Mouse (Mus musculus): ENCODE measurements around the gene Pdk2.

The Pdk2 gene

DNA sequence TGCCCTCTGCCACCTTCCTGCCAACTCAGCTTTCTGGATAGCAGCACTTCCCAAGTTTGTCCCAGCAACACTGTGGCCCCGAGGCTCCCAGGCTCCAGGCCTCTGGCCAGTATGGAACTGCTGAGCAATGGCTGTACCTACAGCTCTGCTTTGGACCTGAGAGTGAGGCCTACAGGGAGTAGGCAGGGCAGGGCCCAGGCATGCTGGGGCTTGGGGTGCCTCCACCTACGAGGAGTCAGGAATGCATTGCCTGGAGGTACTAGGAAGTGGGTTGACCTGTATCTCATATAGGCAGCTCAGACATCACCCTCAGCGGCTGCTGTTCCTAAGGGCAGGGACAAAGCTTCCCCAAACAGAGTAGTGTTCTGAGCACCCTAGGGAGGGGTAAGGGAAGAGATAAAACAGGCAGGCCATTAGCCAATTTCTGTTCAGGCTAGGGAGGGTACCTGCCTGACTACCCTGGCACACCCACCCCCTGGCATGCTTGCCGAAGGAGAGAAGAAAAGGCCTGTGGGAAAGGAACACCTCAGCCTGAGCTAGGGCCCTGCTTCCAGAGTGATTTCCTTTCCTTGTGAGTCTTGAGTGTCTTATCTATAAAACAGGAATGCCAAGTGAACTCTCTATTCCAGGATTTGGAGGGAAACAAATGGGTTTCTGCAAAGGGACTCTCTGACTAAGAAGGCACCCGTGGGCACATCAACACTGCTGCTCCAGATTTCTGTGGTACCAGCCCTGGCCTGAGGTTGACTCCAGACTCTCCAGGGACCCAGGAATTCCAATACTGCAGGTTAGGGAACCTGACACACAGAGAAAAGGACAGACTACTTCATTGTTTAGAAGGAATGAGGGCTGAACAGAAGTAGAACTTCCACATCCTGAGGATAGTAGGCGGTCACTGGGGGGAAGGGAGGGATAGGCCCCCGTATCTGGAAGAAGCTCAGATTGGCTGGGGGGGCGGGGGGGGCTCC, 29.3 kb upstream of the Pdk2 start:
- no peak for DNase-seq (ENCODE audit: low read depth)

DNA sequence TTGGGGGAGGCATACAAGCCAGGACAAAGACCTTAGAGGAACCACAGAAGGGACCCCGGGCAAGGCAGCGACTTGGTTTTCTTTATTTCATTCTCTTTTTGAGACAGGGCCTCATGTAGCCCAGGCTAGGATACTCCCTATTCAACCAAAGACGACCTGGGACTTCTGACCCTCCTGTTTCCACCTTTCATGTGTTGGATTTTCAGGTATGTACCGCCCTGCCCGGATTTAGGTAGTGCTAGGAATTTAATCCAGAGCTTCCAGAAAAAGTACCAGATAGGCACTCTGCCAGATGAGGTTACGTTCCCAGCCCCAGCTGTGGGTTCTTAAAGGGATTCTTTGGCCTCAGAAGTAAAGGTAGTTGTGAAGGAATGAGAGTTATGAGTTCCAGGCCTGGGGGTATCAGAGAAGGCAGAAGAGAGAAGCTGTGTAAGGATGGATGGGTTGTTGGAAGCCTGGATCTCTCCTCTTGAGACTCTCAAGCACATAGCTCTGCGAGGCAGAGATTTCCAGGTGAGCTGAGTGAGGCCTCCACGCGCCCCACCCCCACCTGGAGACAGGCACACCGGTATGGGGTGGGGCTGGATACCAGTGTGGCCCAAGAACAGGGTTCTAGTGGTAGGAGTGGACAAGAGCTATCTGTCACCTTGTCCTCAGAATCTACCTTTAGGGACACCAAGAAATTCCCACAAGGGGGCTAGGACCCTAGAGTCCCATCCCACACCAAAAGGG, 28.2 kb upstream of the Pdk2 start:
- no peak for DNase-seq (ENCODE audit: low read depth)

DNA sequence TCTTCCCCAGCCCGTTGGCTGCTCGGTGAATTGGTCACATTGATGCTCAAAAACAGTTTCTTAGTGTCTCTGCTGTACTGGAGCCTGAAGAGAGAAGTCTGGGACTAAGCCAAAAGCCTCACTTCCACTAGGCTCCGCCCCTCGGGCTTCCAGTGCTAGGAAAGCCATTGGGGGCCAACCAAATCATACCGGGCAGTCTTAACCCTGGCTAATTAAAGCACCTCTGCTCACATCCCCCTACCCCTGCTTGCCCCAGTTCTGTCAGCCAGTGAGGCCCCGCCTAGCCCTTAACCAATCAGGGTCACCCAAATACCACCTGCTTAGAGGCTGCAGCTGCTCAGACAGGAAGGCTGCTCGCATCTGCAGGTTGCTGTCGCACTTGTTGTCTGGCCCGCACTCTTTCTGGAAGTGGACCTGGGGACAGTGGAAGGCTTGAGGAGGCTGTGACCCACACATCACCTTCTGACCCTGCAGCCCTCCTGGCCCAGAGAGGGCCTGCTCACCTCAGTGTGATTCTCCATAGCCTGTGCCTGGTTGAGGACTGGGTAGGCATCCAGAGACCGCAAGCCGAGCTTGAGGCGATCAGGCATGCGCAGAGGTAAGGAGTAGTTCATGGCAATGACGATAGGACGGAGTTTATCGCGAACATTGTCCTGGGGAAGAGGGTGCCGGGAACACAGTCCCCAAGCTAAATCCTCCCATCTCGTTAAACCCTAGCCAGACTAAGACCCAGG, 15.8 kb upstream of the Pdk2 start:
- no peak for DNase-seq (ENCODE audit: low read depth)

DNA sequence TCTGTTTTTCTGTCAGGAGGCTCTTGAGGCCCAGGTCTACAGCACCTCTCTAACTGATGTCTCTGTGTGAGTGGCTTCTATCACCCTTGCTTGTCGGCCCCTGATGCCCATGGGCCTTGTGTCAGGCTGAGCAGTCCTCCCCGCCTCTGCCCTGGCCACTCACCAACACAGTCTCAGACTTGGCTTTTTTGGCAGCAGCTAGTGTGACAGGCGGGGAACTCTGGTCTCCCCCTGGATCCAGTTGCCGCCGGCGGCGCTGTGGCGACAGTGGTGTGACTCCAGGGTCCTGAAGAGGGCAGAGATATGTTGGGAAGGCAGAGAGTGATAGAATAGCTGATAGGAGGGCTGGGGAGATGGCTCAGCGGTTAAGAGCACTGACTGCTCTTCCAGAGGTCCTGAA, 11.9 kb upstream of the Pdk2 start:
- no peak for DNase-seq (ENCODE audit: low read depth)

DNA sequence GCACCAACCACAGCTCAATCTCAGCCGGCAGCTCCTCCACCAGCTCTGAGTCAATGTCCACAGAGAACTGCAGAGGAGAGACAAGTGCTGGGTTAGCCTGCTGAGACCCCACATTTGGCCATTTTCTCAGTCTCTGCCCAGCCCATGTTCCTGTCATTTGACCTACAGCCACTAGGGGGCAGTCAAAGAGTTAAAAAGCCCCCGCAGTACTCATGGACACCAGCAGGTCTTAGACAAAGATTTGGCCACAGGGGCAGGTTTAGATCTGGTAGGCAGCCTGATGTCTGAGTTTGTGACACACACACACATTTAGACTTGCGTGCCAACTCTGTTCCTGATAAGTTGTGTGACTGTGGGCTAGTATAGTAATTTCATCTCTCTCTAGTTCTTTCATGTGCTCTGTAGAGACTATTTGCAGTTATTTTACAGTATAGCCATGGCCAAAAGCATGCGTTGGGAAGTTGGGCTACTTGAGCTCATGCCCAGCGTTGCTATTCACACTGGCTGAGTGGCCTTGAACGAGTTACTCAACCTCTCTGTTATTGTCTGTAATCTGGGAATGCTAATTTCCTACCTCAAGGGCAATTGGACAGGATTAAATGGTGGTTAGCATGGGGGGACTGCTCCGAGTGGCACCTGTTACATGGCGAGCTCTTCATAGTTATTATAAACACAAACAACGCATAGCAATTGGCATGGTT, 6.0 kb upstream of the Pdk2 start:
- DNase-seq (ENCODE audit: low read depth) = no peak

DNA sequence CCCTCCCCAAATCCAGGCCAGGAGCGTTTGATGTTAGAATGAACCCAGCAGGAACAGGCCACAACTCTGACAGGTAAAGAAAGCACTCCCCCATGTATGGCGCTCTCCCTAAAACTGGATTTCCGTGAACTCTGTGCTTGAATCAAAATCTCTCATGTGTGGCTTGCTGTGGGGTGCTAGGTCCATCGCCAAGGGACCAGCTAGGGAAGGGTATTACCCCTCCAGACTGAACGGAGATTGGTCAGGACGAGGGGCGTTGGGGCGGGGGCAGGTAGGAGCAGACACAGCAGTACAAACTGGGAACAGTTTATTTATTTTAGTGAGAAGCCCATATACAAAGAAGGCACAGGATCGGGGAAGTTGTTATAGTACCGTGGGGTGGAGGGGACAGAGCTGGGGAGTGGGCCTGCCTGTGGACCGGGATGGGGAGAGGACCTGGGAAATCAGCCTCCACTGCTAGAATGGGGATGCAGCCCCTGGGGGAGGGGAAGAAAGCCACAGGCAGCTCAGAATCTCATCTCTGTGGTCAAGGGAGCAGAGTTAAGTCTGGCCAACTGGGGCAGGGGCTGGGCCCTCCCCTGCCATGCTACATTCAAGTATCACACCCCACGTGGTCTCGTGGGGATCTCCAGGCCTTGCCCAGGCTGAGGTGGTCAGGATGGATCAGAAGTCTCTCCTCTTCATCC, 3.2 kb upstream of the Pdk2 start:
- no peak for DNase-seq (ENCODE audit: low read depth)

DNA sequence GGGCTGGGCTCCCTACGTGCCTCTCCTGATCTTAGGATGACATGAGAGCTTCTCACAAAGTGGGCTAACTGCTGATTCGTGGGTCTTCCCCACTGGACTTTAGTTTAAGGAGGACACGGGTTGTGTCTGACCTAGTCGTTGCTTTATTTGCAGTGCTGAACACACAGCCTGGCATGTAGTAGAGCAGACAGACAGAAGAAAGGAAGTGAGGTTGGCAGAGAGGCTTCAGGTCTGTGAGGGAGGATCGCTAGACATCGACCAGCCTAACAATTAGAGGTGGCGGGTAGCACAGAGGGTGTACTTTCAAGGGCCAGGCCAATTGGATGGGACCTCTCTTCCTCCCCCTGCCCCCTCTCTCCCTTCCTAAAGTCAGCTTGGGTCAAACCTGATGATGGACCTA, 2.5 kb upstream of the Pdk2 start:
- DNase-seq (ENCODE audit: low read depth) = no peak

DNA sequence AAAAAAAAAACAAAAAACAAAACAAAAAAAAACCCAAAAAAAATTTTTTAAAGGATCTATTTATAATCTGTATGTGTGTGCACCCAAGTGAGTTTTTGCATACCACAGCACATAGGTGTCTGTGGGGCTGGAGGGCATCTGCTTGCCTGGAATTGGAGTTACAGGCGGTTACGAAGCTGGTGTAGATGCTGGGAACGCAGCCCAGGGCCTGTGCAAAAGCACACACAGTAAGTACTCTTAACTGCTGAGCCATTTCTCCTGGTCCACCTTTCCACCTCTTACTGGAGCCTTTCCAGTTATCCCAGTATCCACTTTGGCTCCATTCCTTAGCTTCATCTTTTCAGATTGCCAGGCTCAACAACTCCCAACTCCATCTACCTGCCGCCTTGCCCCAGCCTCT, 1.9 kb upstream of the Pdk2 start:
- no peak for DNase-seq (ENCODE audit: low read depth)

DNA sequence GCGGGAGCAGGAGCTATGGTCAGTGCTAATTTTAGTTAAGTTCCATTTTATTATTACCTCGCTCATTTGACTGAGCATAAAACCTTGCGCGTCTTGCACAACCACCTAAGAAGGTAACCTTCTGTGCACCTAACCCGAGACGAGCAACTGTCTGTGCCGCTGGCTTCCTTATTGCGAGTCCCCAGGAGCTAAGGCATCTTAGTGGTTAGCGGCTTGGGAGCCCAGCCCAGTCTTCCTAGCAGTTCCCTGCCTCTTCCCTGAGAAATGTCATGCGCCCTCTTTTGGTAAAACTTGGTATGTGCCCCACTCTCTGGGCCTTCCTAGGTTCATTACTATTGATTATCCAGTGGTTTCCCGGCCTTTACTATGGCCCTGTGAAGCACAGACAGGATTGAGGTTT, 942 bp upstream of the Pdk2 start:
- peak; percentile 81 for DNase-seq (ENCODE audit: low read depth)

DNA sequence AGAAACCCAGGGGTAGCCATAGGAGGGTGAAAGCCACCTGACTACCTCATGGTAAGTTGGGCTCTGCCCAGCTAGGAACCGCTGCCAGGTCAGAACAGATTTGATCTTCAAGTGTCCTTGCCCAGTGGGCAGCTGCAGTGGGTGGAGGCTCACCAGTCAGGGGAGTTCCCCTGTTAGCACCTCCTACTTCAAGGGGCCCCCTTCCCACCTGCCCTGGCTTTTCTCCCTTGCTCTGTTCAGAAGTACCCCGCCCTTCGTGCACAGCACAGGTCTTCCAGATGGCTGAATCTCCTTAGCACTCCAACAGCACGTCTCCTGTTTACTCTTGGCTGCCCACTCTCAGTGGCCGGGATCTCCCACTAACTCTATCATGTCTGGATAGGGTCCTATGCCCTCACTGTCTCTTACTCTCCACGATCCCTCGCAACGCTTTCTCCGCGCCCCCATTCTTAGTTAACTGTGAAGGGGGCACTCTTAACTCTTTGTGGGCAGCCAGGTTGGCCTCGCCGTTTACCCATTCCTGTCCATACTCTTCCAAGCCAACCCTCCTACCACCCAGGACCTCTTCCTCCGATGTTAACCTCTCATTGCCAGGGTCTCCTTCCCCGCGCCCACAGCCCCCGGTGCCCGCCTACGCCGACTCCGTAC, 539 bp downstream of the Pdk2 start:
- no peak for DNase-seq (ENCODE audit: low read depth)

DNA sequence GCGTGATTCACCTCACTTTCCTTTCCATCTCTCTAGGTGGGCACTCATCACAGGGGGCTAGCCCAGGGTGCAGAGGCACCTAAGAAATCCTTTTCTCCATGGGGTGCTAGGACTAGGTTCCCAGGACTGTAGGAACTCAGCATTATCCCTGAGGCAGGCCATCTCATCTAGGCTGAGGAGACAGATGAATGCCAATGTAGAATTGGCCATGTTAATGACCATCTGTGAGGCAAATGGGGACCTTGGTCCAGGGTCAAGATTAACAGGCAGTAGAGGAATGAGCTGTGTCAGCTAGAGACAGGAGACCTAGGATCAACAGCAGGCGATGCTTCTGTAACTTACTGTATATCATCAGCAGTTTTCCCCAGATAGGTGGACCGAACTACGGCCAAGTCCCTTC, 1.4 kb downstream of the Pdk2 start:
- DNase-seq (ENCODE audit: low read depth) = no peak

DNA sequence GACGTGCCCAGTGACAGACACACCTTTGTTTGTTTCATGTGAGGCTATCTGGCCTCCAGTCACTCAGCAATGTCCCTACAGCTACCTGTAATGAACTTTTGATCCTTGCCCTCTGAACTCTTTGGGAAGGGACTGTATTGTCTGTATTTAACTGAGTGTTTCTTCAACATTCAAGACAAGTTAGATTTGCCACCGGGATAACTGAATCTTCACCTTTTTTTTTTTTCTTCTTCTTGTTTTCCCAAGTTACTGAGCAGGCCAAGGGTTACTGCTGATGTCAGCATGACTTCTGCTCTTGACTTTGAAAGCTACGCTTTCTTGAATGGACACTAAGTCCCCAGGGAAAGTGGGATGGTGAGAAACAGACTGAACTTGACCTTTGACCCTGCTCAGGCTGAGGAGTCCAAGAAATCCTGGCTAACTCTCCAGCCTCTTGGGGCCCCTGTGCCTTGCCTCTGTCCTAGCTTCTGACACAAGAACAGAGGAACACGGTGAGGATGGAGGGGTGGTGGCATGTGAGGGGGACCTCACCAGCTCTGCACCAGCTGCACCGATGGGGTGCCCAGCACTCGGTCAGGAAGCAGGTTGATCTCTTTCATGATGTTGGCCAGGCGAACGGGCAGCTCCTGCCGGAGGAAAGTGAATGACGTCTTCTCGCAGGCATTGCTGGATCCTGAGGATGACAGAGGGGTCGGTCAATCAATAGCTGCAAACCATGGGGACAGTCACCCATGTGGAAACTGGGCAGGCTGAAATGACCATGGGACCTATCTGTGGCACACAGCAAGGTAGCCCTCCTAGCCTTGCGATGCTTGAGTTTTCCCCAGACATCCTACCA, 2.1 kb downstream of the Pdk2 start:
- DNase-seq (ENCODE audit: low read depth) = no peak

DNA sequence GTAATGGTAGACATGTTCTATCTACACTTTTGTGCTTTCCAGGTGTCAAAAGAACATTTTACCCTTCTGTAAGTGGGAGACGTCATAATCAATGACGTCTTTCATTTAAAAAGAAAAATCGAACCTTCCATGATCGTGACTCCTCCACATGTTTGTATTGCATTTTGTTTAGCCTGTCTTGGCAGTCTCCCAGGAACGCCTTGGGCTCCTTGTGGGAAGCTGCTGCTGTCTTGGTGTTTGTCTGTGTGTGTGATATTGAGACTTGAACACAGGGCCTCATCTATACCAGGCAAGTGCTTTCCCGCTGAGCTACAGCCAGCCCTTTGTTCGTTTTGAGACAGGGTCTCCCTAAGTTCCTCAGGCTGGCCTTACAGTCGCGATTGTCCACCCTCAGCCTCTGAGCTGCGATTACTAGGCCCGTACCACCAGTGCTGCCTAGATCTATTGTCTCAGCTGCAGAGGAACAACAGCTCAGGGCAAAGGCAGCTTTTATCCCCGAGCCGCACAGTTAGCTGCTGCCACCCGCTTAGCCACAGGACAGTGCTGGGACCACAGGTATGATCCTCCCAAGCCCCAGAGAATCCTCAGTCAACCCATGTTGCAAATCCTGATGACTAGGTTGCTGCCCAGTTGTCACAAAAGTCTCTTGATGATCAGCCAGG, 2.9 kb downstream of the Pdk2 start:
- DNase-seq (ENCODE audit: low read depth) = no peak

DNA sequence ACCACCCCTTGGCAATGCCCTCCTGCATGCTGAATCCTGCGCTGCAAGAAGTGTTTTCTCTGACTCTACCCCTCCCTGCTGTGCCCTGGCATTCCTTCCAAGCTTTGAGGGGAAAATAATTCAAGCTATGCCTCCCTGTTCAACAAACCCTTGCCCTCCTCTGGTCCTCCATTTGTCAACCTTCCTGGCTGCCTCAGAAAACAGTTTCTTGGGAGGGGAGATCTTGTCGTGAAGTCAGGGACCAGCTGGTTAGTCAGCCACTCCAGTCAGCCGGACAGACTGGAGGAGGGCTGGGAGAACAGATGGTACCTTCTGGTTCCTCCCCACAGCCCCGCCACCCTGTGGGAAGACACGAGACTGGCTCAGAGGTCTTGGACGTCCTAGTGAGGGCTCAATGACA, 3.8 kb downstream of the Pdk2 start:
- DNase-seq (ENCODE audit: low read depth) = no peak

DNA sequence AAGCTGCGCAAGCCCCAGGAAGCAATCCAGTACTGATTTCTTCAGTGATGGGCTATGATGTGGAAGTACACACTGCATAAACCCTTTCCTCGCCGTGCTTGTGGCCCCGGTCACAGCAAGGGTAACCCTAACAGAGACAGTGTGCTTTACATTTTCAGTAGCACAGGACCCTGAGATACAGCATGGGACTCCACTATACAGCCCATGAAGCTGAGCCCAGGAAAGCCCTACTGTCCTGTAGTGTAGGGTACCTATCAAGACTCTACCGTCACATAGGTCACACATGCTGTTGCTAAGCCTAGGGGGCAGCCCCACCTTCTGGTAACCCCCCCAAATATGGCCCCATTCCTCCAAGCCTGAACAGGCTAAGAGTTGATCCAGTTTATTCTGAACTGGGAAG, 4.6 kb downstream of the Pdk2 start:
- DNase-seq (ENCODE audit: low read depth) = no peak

DNA sequence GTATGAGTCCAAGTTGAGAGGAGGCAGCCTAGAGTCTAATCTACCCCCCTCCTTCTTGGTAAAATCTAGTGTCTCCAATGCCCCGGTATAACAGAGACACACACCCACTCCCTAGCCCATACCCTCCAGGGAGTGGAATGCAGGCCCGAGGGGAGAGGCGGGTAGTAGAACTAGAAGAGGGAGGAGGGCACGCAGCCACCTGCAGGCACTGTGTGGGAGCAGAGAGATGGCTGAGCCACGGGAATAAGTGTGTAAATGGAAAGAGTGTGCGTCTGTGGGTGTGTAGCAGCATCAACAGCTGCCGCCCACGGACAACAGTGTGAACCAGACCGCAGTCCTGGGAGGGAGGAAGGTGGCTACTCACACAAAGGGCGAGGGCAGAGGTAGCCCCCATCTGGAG, 6.3 kb downstream of the Pdk2 start:
- DNase-seq (ENCODE audit: low read depth) = no peak

DNA sequence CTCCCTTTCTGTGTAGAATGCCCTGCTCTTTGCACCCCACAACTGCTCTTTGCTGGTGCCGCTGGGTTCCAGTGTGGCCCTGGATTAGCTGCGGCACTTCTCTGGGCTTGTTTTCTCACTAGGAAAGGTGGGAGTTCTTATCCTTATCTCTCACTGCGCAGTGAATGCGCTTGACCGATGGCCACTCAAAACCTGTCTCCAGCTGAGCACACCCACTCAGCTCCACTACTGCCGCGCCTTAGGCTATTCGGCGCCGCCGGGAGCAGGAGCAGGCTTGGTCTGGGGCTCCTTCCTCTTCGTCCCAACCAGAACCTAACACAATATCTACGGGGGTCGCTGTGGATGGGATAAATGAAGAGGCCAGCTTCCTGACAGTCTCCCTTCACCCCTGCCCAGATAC, 7.5 kb downstream of the Pdk2 start:
- DNase-seq (ENCODE audit: low read depth) = no peak

DNA sequence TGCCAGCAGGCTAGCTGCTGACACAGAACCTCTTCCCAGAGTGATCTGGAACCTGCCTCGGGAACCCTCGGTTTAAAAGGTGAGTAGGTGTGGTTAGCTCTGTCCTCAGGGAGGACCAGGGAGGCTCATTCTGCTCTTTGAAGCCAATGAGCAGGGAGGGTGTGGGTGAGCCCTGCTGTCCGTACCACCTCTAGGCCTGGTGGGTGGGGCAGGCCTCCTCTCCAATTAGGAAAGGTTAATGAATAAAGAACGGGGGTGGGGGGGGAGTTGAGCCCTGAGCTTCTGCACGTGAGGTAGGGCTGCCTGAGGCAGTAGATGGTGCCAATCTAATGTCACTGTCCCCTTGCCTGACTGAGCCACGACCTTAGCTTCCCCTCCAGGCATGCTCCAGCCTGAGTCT, 8.2 kb downstream of the Pdk2 start:
- no peak for DNase-seq (ENCODE audit: low read depth)

DNA sequence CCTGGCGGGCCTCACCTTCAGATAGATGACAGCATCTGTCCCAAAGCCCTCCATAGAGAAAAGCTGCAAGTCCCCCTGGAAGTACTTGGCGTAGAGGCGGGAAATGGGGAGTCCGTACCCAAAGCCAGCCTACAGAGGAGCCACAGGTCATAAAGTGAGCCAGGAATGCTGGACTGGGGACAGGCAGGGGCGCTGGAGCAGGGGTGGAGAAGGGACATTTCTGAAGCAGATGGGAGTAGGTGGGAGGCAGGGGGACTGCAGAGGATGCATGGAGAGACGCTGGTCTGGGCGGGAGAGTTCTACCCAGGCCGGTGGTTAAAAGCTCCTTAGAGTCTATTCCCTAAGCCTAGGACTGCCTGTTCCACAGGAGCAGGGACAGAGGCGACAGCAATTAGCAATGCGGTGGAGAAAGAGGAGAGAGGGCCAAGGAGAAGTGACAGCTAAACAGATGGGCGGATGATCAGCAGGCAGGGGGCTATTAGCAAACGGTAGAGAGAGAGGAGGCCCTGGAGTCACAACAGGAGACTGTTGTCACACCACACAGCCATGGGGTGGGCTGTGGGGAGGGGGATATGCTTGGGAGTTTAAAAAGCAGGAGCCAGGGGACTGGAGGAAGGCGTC, 13.2 kb downstream of the Pdk2 start:
- DNase-seq (ENCODE audit: low read depth) = no peak
